Mouse (Mus musculus): ENCODE measurements at regions not wholly inside any gene's neighbourhood (a gene's known extent, or its start where the extent isn't known, plus 50 kb on each side); places are given as distances from the start of the nearest gene placed in this dataset.
"Not testable (repeated sequence)": the region's sequence is repeated elsewhere in the genome, so short reads cannot be mapped to it uniquely, and the experiment has no call there.

DNA sequence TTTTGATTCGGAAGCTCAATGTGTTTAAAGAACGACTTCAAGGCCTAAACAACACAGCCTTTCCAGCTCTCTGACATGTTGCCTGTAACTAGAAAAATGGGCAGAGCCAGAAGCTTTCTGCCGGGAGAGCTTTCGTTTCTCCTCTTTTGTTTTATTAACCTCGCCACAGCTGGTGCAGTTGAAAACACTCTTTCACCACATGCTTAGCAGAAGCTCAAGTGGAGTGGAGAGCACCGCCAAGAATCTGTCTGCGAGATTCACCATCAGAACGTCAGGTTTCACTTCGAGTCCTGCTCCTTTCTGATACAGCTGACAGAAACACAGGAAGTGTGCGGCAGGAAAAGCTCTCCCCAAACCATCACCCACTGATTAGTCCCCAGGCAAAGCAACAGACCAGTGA lies 100.1 kb downstream of the Rps12 start:
- Histone ChIP-seq H3K4me2 (replicated peaks) (no peak overlapping the region), H3K4me3 (replicated peaks) (no peak overlapping the region), H3K36me3 (no peaks in the 10 kb centered on the region), H3K4me1 (replicated peaks) (no peaks in the 10 kb centered on the region), H3K9ac (replicated peaks) (no peak overlapping the region), H3K27me3 (no peaks in the 10 kb centered on the region), H3K9me3 (no peaks in the 10 kb centered on the region), H3K27ac (no peak overlapping the region)
- 69% methylated on average over 10 of the region's 10 CpGs for WGBS
- no peak for ATAC-seq

DNA sequence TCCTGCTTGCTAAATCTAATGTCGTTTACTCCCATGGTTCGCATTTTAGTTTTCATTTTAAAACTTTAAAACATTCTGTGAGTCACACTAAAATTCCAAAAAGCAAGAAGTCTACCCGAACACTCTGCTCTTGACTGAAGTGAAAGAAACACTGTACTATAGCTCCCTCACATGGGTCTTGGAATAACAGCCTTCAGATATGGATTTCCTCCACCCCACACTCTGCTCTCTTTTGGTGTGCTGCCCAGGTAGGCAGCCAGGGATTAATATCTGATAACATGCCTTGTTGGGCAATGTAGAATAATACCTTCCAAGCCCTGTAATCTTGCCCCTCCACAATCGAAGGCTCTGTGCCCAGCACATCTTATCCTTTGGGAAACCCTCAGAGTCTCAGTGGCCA lies 104.0 kb downstream of the Rps12 start:
- Histone ChIP-seq H3K36me3 (no peaks in the 10 kb centered on the region), H3K9ac (replicated peaks) (no peak overlapping the region), H3K4me2 (replicated peaks) (no peak overlapping the region), H3K4me3 (replicated peaks) (no peak overlapping the region), H3K27me3 (no peaks in the 10 kb centered on the region), H3K4me1 (replicated peaks) (no peaks in the 10 kb centered on the region), H3K27ac (no peak overlapping the region), H3K9me3 (no peaks in the 10 kb centered on the region)
- no peak for ATAC-seq
- 92% methylated on average over 4 of the region's 4 CpGs for WGBS

GRCm38 (mm10) chr10:23675911-23676310 lies 111.2 kb downstream of the Rps12 start:
- no peak for ATAC-seq
- 56% methylated on average over 6 of the region's 6 CpGs for WGBS
- no peaks in the 10 kb centered on the region for H3K36me3 ChIP-seq

DNA sequence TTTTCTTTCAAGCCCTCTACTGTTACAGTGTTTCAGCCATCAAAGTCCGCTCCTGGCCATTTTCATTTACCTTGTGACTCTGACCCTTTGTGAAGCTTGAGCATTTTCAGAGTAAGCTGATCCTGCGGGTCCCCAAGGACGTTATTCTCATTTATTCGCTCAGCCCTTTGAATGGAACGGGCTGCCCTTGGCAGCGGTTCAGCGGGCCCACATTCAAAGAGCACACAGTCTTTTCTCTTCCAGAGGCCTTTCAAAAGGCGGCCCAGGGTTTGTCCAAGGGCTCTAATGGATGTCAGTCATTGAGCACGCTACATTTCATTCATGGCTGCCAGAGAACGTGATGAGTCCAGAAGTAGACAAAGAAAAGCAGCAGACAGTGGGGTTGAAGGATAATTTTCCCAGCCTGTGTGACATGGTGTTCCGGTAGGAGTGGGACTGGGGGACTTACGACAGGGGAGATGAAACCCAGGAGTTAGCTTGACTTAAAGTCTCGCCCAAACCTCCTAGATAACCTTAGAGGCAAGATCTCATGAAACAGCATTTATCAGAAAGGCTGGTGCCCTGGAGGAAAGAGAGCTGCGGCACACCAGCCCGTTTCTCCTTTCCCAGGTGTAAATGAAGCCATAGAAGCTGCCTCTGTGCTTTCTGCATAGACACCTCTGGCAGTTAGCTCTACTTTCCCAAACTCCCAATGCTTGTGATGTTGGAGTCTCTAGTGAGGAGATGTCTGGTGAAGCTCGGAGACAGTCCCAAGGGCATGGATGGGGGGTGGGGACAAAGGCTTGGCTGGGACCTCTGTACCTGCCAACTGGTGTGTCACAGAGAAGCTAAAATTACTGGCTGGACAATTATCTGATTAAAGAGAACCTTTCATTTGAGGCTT lies 112.2 kb downstream of the Rps12 start:
- 15% methylated on average over 16 of the region's 16 CpGs for WGBS
- Histone ChIP-seq H3K4me3 (replicated peaks) (no peak overlapping the region), H3K36me3 (no peaks in the 10 kb centered on the region), H3K4me1 (replicated peaks) (peaks cover 19% of the 10 kb centered on the region), H3K27me3 (no peaks in the 10 kb centered on the region; the same call in 1 of the 2 replicates), H3K4me2 (replicated peaks) (peak overlapping the region; percentile 31), H3K9me3 (no peaks in the 10 kb centered on the region), H3K27ac (peak overlapping the region; percentile 86), H3K9ac (replicated peaks) (no peak overlapping the region)
- ATAC-seq = peak; percentile 94

More at GRCm38 (mm10) chr10:23675911-23676310, 111.2 kb downstream of the Rps12 start:
- Histone ChIP-seq H3K27me3 (no peaks in the 10 kb centered on the region; the same call in 1 of the 2 replicates), H3K4me3 (replicated peaks) (no peak overlapping the region), H3K27ac (peak overlapping the region; percentile 19; the same call in 1 of the 2 replicates), H3K4me2 (replicated peaks) (no peak overlapping the region), H3K9me3 (no peaks in the 10 kb centered on the region), H3K9ac (replicated peaks) (no peak overlapping the region), H3K4me1 (replicated peaks) (peaks cover 19% of the 10 kb centered on the region)

GRCm38 (mm10) chr10:23672296-23672695 lies 114.8 kb downstream of the Rps12 start:
- ATAC-seq = no peak
- no peak overlapping the region for H3K4me2 ChIP-seq (replicated peaks)
- H3K36me3 ChIP-seq = no peaks in the 10 kb centered on the region
- no peaks in the 10 kb centered on the region for H3K9me3 ChIP-seq
- H3K27me3 ChIP-seq = no peaks in the 10 kb centered on the region; the same call in 1 of the 2 replicates
- no peak overlapping the region for H3K4me3 ChIP-seq (replicated peaks)
- WGBS = 83% methylated on average over 4 of the region's 4 CpGs
- H3K4me1 ChIP-seq (replicated peaks) = peaks cover 19% of the 10 kb centered on the region
- H3K27ac ChIP-seq = no peak overlapping the region
- H3K9ac ChIP-seq (replicated peaks) = no peak overlapping the region

DNA sequence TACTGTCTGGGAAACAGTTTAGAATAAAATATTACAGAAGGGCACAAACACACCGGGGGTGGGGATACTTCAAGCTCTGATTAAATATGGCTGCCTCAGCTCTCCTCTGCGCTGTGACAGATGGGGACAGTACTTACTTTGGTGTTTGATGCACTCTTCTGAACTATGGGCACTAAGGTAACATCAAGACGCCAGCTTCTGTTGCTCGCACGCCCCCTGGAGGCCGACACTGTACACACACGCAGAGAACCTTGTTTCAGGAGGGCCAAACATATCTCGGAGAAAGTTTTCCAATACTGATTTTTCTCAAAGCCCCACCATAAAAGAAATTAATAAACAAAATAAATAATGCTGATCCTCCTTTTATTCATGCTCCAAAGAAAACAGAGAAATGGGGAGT lies 115.6 kb downstream of the Rps12 start:
- 29% methylated on average over 8 of the region's 8 CpGs for WGBS
- Histone ChIP-seq H3K4me2 (replicated peaks) (no peak overlapping the region), H3K36me3 (no peaks in the 10 kb centered on the region), H3K9me3 (no peaks in the 10 kb centered on the region), H3K27ac (no peak overlapping the region), H3K27me3 (no peaks in the 10 kb centered on the region), H3K4me3 (replicated peaks) (no peak overlapping the region), H3K9ac (replicated peaks) (no peak overlapping the region), H3K4me1 (replicated peaks) (peaks cover 19% of the 10 kb centered on the region)
- no peak for ATAC-seq

- H3K9me3 ChIP-seq; H3K27me3 ChIP-seq; H3K9ac ChIP-seq (replicated peaks); H3K36me3 ChIP-seq; ATAC-seq; H3K4me1 ChIP-seq (replicated peaks); H3K4me2 ChIP-seq (replicated peaks); H3K4me3 ChIP-seq (replicated peaks); H3K27ac ChIP-seq: not testable (repeated sequence)
- 93% methylated on average over 8 of the region's 8 CpGs for WGBS
Measured at GRCm38 (mm10) chr10:23665916-23666315, 121.2 kb downstream of the Rps12 start.

DNA sequence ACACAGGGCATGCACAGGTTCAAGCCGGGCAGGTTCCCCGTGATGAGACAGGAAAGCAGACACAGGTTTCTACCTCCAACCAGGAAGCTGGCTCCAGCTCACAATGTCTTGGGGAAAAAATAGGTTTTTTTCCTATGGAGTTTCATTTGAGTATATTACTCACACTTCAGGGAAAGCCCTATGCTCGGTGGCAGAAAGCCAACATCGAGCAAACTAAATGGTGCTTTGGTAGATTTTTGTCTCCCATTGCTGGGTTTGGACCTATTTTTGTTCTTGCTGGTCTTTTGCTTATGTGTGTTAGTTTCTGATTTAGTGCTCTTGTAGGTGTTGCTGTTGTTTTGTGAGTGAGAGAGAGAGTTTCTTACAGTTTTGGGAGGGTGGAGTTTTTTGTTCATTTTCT lies 160.9 kb downstream of the Rps12 start:
- Histone ChIP-seq H3K27me3 (no peaks in the 10 kb centered on the region), H3K36me3 (no peaks in the 10 kb centered on the region), H3K27ac (no peak overlapping the region), H3K9ac (replicated peaks) (no peak overlapping the region), H3K4me1 (replicated peaks) (no peaks in the 10 kb centered on the region), H3K4me3 (replicated peaks) (no peak overlapping the region), H3K4me2 (replicated peaks) (no peak overlapping the region), H3K9me3 (no peaks in the 10 kb centered on the region)
- ATAC-seq = no peak
- 84% methylated on average over 4 of the region's 4 CpGs for WGBS

GRCm38 (mm10) chr10:23612030-23612429 lies 175.0 kb downstream of the Rps12 start:
- no peaks in the 10 kb centered on the region for H3K9me3 ChIP-seq
- no peak overlapping the region for H3K9ac ChIP-seq (replicated peaks)
- H3K27ac ChIP-seq = no peak overlapping the region
- no peak for ATAC-seq
- H3K36me3 ChIP-seq = no peaks in the 10 kb centered on the region
- no peaks in the 10 kb centered on the region for H3K27me3 ChIP-seq
- H3K4me2 ChIP-seq (replicated peaks) = no peak overlapping the region
- no peaks in the 10 kb centered on the region for H3K4me1 ChIP-seq (replicated peaks)
- 83% methylated on average over 2 of the region's 2 CpGs for WGBS
- H3K4me3 ChIP-seq (replicated peaks) = no peak overlapping the region

DNA sequence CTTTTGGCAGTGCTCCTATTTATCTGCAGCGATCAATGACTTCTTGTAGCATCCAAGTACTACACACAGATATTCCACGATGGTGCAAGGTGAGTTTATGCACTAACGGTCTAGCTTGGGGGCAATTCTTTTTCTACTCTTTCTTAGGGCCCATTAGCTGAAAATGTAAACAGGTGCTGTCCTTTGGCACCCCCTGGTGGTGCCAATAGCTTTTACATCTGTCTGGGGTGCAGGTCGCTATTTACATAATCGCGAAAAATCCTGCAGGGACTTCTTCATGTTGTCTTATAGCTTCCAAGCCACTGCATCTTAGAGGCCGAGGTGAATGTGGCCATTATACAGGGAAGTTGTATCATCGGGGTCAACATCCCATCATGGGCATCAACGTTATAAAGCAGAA lies 175.9 kb downstream of the Rps12 start:
- H3K27ac ChIP-seq = no peak overlapping the region
- no peaks in the 10 kb centered on the region for H3K9me3 ChIP-seq
- no peak overlapping the region for H3K4me3 ChIP-seq (replicated peaks)
- H3K27me3 ChIP-seq = no peaks in the 10 kb centered on the region
- H3K4me1 ChIP-seq (replicated peaks) = no peaks in the 10 kb centered on the region
- no peak overlapping the region for H3K9ac ChIP-seq (replicated peaks)
- H3K4me2 ChIP-seq (replicated peaks) = no peak overlapping the region
- H3K36me3 ChIP-seq = no peaks in the 10 kb centered on the region
- 40% methylated on average over 9 of the region's 9 CpGs for WGBS
- ATAC-seq = no peak

- Histone ChIP-seq H3K36me3 (no peaks in the 10 kb centered on the region), H3K4me1 (replicated peaks) (no peaks in the 10 kb centered on the region), H3K27me3 (no peaks in the 10 kb centered on the region), H3K27ac (no peak overlapping the region), H3K9me3 (no peaks in the 10 kb centered on the region), H3K4me2 (replicated peaks) (no peak overlapping the region), H3K4me3 (replicated peaks) (no peak overlapping the region), H3K9ac (replicated peaks) (no peak overlapping the region)
- WGBS = 94% methylated on average over 6 of the region's 6 CpGs
- no peak for ATAC-seq
Measured at GRCm38 (mm10) chr10:23610485-23610884, 176.6 kb downstream of the Rps12 start.

GRCm38 (mm10) chr10:23610046-23610445 lies 177.0 kb downstream of the Rps12 start:
- no peak overlapping the region for H3K4me3 ChIP-seq (replicated peaks)
- H3K27ac ChIP-seq = no peak overlapping the region
- 0 out of 2 replicates have a peak, but pooled peaks have one; percentile 50 for ATAC-seq
- no peaks in the 10 kb centered on the region for H3K27me3 ChIP-seq
- WGBS = 80% methylated on average over 3 of the region's 3 CpGs
- H3K9me3 ChIP-seq = no peaks in the 10 kb centered on the region
- H3K4me1 ChIP-seq (replicated peaks) = no peaks in the 10 kb centered on the region
- H3K4me2 ChIP-seq (replicated peaks) = no peak overlapping the region
- no peaks in the 10 kb centered on the region for H3K36me3 ChIP-seq
- H3K9ac ChIP-seq (replicated peaks) = no peak overlapping the region

Measured in midbrain, embryonic 13.5 days (tissue).